Mouse (Mus musculus): ENCODE data around the gene Peg3.

DNA sequence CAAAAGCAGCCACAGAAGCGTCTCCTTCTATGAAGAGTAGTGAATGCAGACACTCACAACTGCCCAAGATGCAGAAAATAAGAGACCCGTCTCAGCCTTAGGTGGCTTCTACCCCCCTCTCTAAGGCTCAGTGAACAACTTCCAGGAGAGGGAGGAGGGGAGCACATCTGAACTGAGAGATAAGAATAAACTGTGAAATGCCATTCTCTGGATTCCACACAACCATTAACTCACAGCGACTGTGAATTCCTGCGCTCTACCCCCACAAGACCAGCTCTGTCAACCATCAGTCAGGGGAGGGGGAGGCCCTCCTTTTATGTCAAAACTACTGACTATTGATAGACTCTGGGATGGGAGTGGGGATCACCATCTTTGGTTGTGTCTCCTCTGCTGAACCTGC lies 47.5 kb upstream of the Peg3 start:
- TF ChIP-seq CTCF (IDR thresholded peaks at IDR 0.05; ENCODE audit: borderline replicate concordance, control insufficient read depth, extremely low read depth, insufficient read depth, low read length, poor library complexity) (no peak), POLR2A (IDR thresholded peaks at IDR 0.05; ENCODE audit: control insufficient read depth, extremely low read depth, insufficient read depth, low read length, poor library complexity) (no peak)

Measured in thymus, adult 2 months (tissue).